Mouse (Mus musculus) liver, embryonic 15.5 days (tissue): Measurements from ENCODE around the gene Bicc1. TPM values are rescaled to one million over a fixed set of nuclear protein-coding genes. Genes with fewer than 3 reads are reported as not detected.

Experiments used
- ATAC-seq: fragments of 200-750 bp; cut with Nextera tagmentation; 2 replicates; pipeline ENCODE4 v1.8.0; 2017; ENCODE audit warnings: moderate number of reproducible peaks, mild to moderate bottlenecking, moderate library complexity; ENCODE audit not compliant: insufficient read depth
- H3K27ac ChIP-seq: fragments of 300-500 bp; sonication (generic); replicated peaks from 2 replicates; pipeline ENCODE4 v1.5.1; 2015; ENCODE audit warnings: mild to moderate bottlenecking, inconsistent platforms
- H3K27me3 ChIP-seq: fragments of 300-500 bp; sonication (generic); 2 replicates; pipeline ENCODE4 v1.6.1; 2015; ENCODE audit warnings: mild to moderate bottlenecking, inconsistent platforms
- H3K36me3 ChIP-seq: fragments of 300-500 bp; sonication (generic); replicated peaks from 2 replicates; pipeline ENCODE4 v1.6.1; 2015; ENCODE audit warnings: moderate library complexity, mild to moderate bottlenecking, inconsistent platforms
- H3K4me1 ChIP-seq: fragments of 300-500 bp; sonication (generic); replicated peaks from 2 replicates; pipeline ENCODE4 v1.6.1; 2015; ENCODE audit warnings: inconsistent platforms
- H3K4me2 ChIP-seq: fragments of 300-500 bp; sonication (generic); 2 replicates; pipeline ENCODE4 v1.6.1; 2015; ENCODE audit warnings: moderate library complexity, mild to moderate bottlenecking, inconsistent platforms
- H3K4me3 ChIP-seq: fragments of 300-500 bp; sonication (generic); replicated peaks from 2 replicates; pipeline ENCODE4 v1.5.1; 2015; ENCODE audit warnings: mild to moderate bottlenecking, inconsistent platforms
- H3K9ac ChIP-seq: fragments of 300-500 bp; sonication (generic); 2 replicates; pipeline ENCODE4 v1.6.1; 2015; ENCODE audit warnings: moderate library complexity, mild to moderate bottlenecking, inconsistent platforms
- H3K9me3 ChIP-seq: fragments of 300-500 bp; sonication (generic); replicated peaks from 2 replicates; pipeline ENCODE4 v1.6.1; 2016; ENCODE audit warnings: inconsistent platforms
- WGBS: fragments of 180-500 bp; shearing (Covaris S2); methylation state at CpG from one replicate; pipeline ENCODE4 v1.1.7; 2015; ENCODE audit warnings: mixed read lengths; ENCODE audit not compliant: insufficient replicate concordance; 5-methylcytosine and 5-hydroxymethylcytosine counted together
- polyA plus RNA-seq: library from polyadenylated mRNA; unstranded; fragments of >200 nt; fragmentation: Nextera tagmentation; extraction: Ambion mirVana; gene quantifications from 2 replicates; pipeline ENCODE4 v1.2.1, GENCODE M21; 2015

Gene Bicc1
- polyA plus RNA-seq, 1 experiment from 2014 or later = 3.0 TPM

DNA sequence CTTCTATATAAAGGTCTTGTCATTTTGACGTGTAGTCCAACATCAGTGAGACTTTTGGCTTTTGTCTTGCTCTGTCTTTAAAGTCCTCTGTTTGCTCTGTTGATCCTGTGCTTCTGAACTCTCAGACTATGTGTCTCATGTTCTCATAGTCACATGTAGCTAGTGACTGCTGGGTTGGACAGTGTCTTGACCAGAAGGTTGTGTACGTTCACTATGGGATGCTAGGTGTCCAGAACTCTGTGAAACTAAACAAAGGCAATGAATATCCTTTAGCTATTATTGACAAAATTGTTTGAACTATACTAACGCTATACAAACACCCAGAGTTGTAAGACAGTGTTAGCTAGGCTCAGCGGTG, 72.2 kb downstream of the Bicc1 start:
- Histone ChIP-seq H3K9ac (no peak overlapping the region), H3K4me1 (no peaks in the 10 kb centered on the region), H3K9me3 (no peaks in the 10 kb centered on the region; the same call in 1 of the 2 replicates), H3K27me3 (no peaks in the 10 kb centered on the region), H3K4me3 (no peak overlapping the region), H3K4me2 (no peak overlapping the region), H3K36me3 (no peaks in the 10 kb centered on the region), H3K27ac (no peak overlapping the region)
- ATAC-seq = no peak
- WGBS = 49% methylated on average over 4 of the region's 4 CpGs

DNA sequence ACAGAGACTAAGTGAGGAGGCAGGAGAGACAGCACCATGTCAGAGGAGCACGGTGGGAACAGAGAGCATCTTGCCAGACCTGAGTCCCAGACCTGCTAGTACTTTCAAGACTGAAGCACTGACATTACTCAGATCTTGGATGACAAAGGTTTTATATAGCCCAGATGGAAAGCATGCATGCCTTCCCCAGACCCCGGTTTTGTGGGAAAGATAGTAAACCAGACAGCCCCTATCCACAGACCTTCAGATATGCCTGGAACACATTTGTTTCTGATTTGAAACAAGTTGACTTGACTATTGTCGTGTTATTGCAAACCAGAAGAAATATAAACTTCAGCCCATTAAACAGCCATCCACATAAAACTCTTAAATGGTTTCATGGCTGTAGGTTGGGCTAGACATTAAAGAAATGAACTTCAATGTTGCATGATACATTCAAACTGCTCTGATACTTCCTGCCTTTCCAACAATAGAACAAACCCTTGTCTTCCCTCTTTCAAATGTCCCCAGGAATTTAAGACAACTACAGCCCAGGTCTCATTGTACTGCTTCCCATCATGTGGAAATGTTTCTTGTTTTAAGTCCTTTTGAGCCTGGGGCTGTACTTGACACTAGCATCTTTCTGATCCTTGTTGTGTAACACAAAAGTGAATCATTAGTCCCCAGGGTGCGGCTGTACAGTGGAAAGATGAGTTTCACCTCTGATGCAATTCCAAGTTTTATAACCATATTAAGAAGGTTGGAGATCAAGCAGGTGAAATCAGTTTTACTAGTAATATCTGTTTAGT, 72.7 kb downstream of the Bicc1 start:
- WGBS = 61% methylated on average over 4 of the region's 4 CpGs
- ATAC-seq = no peak

GRCm38 (mm10) chr10:71082986-71083385, 76.5 kb downstream of the Bicc1 start:
- WGBS = 61% methylated on average over 6 of the region's 6 CpGs
- Histone ChIP-seq H3K27ac (no peak overlapping the region), H3K4me1 (no peaks in the 10 kb centered on the region), H3K27me3 (no peaks in the 10 kb centered on the region), H3K4me3 (no peak overlapping the region), H3K9ac (no peak overlapping the region), H3K9me3 (no peaks in the 10 kb centered on the region; the same call in 1 of the 2 replicates), H3K4me2 (no peak overlapping the region), H3K36me3 (no peaks in the 10 kb centered on the region)
- ATAC-seq = no peak

More for the DNA sequence above, 72.7 kb downstream of the Bicc1 start:
- Histone ChIP-seq H3K9me3 (no peaks in the 10 kb centered on the region; the same call in 1 of the 2 replicates), H3K9ac (no peak overlapping the region), H3K27ac (no peak overlapping the region), H3K27me3 (no peaks in the 10 kb centered on the region), H3K4me1 (no peaks in the 10 kb centered on the region), H3K4me2 (no peak overlapping the region), H3K36me3 (no peaks in the 10 kb centered on the region), H3K4me3 (no peak overlapping the region)

DNA sequence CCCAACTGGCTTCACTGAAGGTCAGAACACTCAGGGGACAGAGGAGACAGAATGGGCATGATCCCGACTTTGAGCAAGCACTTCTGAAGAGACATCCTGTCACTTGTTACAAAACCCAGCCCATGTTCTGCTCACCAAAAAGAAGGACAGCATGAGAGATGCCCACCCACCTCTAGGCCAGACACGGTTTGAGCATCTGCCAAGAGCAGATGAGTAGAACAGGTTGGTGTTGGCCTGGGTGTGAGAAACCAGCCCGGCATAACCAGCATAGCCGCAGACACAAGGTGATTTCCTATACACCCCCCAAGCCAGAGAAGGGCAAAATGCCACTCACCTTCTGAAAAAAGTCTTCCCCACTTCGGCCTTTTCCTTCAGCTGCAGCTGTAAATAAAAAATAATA, 80.6 kb downstream of the Bicc1 start:
- 66% methylated on average over 5 of the region's 5 CpGs for WGBS
- no peaks in the 10 kb centered on the region for H3K4me1 ChIP-seq
- H3K27me3 ChIP-seq = no peaks in the 10 kb centered on the region
- H3K4me3 ChIP-seq = no peak overlapping the region
- no peaks in the 10 kb centered on the region for H3K36me3 ChIP-seq
- no peak overlapping the region for H3K4me2 ChIP-seq
- H3K9me3 ChIP-seq = no peaks in the 10 kb centered on the region; the same call in 1 of the 2 replicates
- ATAC-seq = no peak
- H3K27ac ChIP-seq = no peak overlapping the region
- H3K9ac ChIP-seq = no peak overlapping the region

GRCm38 (mm10) chr10:71065009-71065408, 94.5 kb downstream of the Bicc1 start:
- Histone ChIP-seq H3K9ac (no peak overlapping the region), H3K27ac (no peak overlapping the region), H3K4me3 (no peak overlapping the region), H3K27me3 (no peaks in the 10 kb centered on the region), H3K9me3 (no peaks in the 10 kb centered on the region), H3K4me2 (no peak overlapping the region), H3K36me3 (no peaks in the 10 kb centered on the region), H3K4me1 (no peaks in the 10 kb centered on the region)
- no peak for ATAC-seq
- WGBS = 43% methylated on average over 4 of the region's 4 CpGs

GRCm38 (mm10) chr10:71064576-71064975, 94.9 kb downstream of the Bicc1 start:
- no peaks in the 10 kb centered on the region for H3K36me3 ChIP-seq
- ATAC-seq = no peak
- no peak overlapping the region for H3K27ac ChIP-seq
- no peak overlapping the region for H3K4me3 ChIP-seq
- H3K4me2 ChIP-seq = no peak overlapping the region
- WGBS = 68% methylated on average over 6 of the region's 6 CpGs
- H3K9me3 ChIP-seq = no peaks in the 10 kb centered on the region
- H3K4me1 ChIP-seq = no peaks in the 10 kb centered on the region
- H3K9ac ChIP-seq = no peak overlapping the region
- H3K27me3 ChIP-seq = no peaks in the 10 kb centered on the region

GRCm38 (mm10) chr10:71062151-71062550, 97.3 kb downstream of the Bicc1 start:
- Histone ChIP-seq H3K4me3 (no peak overlapping the region), H3K4me1 (no peaks in the 10 kb centered on the region), H3K9ac (no peak overlapping the region), H3K4me2 (no peak overlapping the region), H3K9me3 (no peaks in the 10 kb centered on the region), H3K36me3 (no peaks in the 10 kb centered on the region), H3K27ac (no peak overlapping the region), H3K27me3 (no peaks in the 10 kb centered on the region)
- 44% methylated on average over 6 of the region's 6 CpGs for WGBS
- ATAC-seq = no peak

DNA sequence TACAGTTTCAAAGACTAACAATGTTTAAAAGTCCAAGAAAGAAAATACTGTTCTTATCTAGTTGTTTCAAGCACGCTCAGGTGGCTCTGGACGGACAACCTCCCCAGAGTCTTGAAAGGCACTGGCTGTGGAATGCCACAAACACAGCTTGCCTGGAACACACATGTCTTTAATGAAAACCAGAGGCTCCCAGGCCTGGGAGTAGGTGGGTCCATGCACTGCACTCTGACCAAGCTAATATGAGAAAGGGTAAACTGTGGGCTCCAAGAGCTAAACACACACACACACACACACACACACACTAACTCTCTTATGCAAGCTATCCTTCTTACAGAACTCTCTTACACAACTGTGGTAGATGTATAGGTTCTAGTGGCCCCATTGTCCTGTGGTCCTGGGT, 99.2 kb downstream of the Bicc1 start:
- H3K4me2 ChIP-seq = no peak overlapping the region
- no peaks in the 10 kb centered on the region for H3K36me3 ChIP-seq
- no peak overlapping the region for H3K9ac ChIP-seq
- no peak overlapping the region for H3K4me3 ChIP-seq
- ATAC-seq = no peak
- H3K9me3 ChIP-seq = no peaks in the 10 kb centered on the region
- WGBS = 55% methylated on average over 2 of the region's 2 CpGs
- no peaks in the 10 kb centered on the region for H3K27me3 ChIP-seq
- H3K4me1 ChIP-seq = no peaks in the 10 kb centered on the region
- no peak overlapping the region for H3K27ac ChIP-seq

DNA sequence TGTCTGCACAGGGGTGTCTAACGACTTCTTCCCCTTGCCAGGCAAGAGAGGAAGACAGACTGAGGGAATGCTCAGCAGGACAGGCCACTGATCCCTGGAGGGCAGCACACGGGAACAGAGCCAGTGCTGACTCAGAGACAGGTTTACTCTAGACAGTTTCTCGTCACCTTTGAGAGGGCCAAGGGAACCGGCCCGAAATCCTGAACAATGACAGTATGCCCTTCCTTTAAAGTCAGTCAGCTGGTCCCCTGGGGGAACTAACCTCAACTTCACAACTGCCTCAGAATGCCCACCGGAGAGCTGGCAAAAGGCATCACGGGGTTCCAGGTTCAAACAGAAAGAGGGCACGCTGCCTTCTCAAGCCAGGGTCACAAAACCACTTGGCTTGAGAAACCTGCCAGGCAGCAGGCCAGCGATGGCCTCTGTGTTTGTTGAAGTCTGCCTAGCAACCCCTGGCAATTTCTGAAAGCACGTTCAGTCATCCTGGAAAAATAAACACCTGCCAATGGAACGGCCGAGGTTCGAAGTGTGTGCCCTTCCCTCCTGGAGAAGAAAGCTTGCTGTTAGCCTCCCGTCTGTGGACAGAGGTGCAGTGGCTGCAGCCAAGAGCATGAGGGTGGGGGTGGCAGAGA, 100.8 kb downstream of the Bicc1 start:
- no peak for ATAC-seq
- Histone ChIP-seq H3K27me3 (no peaks in the 10 kb centered on the region), H3K9ac (no peak overlapping the region), H3K4me1 (no peaks in the 10 kb centered on the region), H3K9me3 (no peaks in the 10 kb centered on the region), H3K27ac (no peak overlapping the region), H3K4me2 (no peak overlapping the region), H3K4me3 (no peak overlapping the region), H3K36me3 (no peaks in the 10 kb centered on the region)
- WGBS = 43% methylated on average over 14 of the region's 14 CpGs

- Histone ChIP-seq H3K4me3 (no peak overlapping the region), H3K27me3 (no peaks in the 10 kb centered on the region), H3K36me3 (no peaks in the 10 kb centered on the region), H3K9me3 (no peaks in the 10 kb centered on the region), H3K4me2 (no peak overlapping the region), H3K27ac (no peak overlapping the region), H3K4me1 (no peaks in the 10 kb centered on the region), H3K9ac (no peak overlapping the region)
- WGBS = 64% methylated on average over 5 of the region's 5 CpGs
- ATAC-seq = no peak
Measured at GRCm38 (mm10) chr10:71058070-71058469, 101.4 kb downstream of the Bicc1 start.

DNA sequence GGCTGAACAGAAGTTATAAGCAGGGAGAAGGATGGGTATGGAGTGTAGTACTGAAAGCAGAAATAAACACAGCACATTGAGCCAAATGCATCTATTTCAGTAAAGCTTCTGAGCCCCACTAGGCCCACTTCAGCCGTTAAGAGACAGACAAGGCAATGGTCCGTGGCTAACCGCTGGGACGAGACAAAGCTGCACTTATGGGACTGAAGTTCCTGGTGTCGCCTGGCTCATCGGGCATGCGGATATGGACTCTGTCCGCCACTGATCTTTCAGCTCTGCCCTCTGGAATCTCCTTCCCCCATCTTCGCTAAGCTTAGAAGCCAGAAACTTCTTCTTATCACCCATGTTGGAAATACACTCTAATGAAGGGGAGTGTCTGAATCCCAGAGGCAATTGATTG, 106.8 kb downstream of the Bicc1 start:
- no peaks in the 10 kb centered on the region for H3K36me3 ChIP-seq
- H3K27ac ChIP-seq = no peak overlapping the region
- no peaks in the 10 kb centered on the region for H3K4me1 ChIP-seq
- whole genome bisulfite sequencing = 69% methylated on average over 9 of the region's 9 CpGs
- H3K9ac ChIP-seq = no peak overlapping the region
- ATAC-seq = no peak
- no peak overlapping the region for H3K4me2 ChIP-seq
- no peaks in the 10 kb centered on the region for H3K9me3 ChIP-seq
- H3K4me3 ChIP-seq = no peak overlapping the region
- H3K27me3 ChIP-seq = no peaks in the 10 kb centered on the region
